Mouse (Mus musculus) left cerebral cortex, postnatal 4 days (tissue): ENCODE results near the gene Kctd7. TPM values are rescaled to one million over a fixed set of nuclear protein-coding genes. Genes with fewer than 3 reads are reported as not detected.
A peak's percentile ranks its signal among the peaks of the same experiment; 100 is the strongest.

Experiments
- DNase-seq: peaks from one replicate; pipeline ENCODE4 v3.0.0-alpha.2; 2022
- intact Hi-C: fragments of 180-260 bp; cut with DNase I; formaldehyde crosslinking; loops from one replicate; pipeline ENCODE4 v1.15.1; 2025
- total RNA-seq, 2 experiments: library from RNA; stranded (reverse); gene quantifications; 2 replicates each; pipeline ENCODE4 v1.2.3; 2021

The Kctd7 gene
- total RNA-seq, result 10 to 100 TPM; 17.3 to 19.7 TPM

DNA sequence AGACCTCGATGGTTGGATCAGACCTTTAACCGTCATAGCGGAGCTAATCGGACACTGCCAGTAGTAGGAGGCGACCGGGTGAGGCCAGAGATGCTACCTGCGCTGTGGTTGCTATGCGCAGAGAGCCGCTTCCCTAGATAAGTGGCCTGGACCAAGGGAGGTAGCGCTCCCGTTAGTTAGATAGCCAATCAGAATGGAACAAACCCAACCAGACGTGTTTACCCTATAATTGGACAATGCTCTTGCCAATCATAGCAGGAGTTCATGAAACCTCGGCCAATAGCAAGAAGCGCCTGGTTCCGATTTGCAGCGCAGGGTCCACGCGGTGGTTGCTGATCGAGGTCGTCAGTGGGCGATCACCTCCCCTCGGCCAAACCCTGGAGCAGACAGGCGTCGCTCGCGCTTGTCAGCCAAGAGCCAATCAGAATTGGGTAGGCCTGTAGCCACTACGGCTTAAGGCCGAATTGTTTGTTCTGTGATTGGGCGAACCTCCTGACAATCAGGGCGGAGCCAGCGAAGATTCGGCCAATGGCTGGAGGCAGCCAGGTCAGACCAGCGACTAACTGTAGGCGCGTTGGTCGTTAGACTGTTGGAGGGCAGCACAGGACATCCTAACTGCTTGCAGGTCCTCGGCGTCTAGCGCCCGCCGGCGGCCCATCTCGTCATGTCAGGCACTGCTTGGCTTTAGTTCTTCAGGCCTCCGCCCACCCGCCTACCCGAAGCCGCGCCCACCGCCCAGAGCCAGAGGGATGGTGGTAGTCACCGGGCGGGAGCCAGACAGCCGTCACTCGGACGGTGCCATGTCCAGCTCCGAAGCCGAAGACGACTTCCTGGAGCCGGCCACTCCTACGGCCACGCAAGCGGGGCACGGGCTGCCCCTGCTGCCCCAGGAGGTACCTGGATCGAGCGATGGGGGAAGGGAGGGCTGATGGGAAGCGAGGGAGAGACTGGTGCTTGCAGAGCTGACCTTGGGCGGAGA, at the start of gene Kctd7:
Kctd7 (plus strand) TSS at position 528 of the 979 bp plus-strand sequence.
- intact Hi-C loops, result loop anchor here (10.0 kb wide), 1 partner anchor 120 kb away; the partner anchor contains the start of genes Asl and Crcp
- DNase-seq, result peak; percentile 96

DNA sequence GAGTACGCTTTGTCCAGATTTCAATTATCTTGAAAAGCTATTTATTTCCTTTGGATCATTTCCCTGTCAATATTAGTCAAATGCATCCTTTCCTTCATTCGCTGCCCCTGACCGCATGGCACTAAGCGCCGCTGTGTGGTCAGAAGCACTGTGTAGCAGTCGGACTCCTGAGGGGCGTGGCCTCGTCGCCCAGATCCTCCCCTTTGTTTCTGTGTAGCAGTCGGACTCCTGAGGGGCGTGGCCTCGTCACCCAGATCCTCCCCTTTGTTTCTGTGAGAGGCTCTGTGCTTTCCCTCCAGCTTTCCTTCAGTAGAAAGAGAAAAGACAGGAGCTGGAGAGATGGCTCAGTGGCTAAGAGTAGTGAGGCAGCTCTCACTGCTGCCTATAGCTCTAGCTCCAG, 47.9 kb upstream of the Kctd7 start:
- no peak for DNase-seq
- intact Hi-C loops, result no loop called here

DNA sequence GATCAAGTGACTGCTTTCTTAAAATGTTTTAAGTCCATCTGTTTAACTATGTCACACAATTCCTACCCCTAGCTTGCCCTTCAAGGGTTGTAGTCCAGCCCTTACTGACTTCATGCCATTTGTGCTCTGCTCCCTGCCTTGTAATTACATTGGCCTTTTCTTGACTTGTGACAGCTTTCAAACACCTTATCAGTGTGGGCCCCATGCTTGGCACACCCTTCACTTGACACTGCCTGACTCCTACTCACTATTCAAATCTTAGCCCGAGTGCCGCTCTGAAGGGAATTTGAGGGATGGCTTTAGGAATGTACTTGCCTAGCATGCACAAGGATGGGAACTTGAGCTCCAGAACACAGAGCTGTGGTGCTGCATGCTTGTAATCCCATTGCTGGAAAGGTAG, 46.8 kb upstream of the Kctd7 start:
- no peak for DNase-seq
- intact Hi-C loops, result no loop called here

DNA sequence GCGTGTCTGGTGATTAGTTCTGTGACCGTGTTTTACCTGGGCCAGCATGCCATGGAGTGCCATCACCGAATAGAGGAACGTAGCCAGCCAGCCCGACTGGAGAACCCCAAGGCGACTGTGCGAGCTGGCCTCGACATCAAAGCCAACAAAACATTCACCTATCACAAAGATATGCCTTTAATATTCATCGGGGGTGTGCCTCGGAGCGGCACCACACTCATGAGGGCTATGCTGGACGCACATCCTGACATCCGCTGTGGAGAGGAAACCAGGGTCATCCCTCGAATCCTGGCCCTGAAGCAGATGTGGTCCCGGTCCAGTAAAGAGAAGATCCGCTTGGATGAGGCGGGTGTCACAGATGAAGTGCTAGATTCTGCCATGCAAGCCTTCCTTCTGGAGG, 42.9 kb upstream of the Kctd7 start:
- intact Hi-C loops, result no loop called here
- no peak for DNase-seq

DNA sequence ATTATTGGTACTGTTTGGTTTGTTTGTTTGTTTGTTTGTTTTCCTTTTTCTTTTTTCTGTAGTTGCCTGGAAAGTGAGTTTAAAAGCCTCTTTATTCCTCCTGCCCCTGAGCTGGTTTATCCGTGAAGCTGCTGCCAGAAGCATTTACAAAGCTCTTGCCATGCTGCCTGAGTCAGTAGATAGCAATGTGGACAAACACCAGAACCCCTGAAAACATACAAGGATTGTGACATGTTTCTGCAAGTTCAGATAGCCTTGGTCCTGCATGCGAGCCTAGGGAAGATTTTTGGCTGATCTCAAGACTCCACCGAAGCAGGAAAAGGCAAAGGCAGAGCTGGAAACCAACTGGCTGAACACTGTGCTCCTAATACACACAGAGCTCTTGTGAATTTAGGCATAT, 35.3 kb upstream of the Kctd7 start:
- intact Hi-C loops, result no loop called here
- DNase-seq, result no peak

DNA sequence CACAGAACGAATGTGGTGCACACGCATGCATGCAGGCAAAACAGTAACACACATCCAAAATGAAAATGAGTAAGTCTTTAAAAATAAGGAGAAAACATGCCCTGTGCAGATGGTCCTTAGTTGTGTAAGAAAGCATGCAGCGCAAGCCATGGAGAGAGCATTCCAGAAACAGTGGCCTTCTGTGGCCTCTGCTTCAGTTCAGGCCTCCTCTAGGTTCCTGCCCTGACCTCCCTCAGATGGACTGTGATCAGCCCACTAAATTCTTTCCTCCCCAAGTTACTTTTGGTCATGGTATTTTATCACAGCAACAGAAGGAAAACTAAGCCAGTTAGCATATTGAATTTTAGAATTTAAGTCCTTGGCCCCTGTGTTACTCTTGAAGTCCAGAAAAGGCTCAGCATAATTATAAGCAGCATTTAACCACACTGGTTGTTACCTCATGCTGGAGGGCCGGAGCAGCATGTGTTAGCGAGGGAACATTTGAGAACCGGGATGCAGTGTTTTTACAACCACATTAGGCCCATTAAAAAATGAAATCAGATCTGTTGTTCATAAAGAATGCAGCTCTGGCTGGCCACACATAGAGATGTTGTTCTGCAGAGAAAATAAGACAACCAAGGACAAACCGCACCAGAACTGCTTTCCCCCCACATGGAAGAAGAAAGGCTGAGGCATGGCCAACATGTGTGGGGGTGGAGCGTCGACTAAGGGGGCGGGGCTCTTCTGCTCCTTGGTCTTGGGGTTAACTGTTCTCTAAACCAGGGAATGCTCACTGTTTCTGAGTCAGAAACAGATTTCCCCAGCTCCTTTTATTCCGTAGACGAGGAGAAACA, 33.8 kb upstream of the Kctd7 start:
- intact Hi-C loops, result no loop called here
- no peak for DNase-seq

DNA sequence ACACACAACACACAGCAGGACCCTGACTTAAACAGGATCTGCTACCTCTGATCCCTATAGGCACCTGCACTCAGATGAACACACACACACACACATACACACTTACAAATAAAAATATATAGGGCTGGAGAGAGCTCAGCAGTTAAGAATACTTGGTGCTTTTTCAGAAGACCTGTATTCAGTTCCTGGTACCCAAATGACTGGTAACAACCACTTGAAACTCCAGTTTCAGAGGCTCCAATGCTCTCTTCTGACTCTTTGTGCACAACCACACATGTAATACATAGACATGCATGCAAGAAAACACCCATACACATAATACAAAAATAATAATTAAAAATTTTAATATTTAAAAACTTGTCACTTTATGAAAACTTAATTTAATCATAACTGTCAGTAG, 32.0 kb upstream of the Kctd7 start:
- no peak for DNase-seq
- intact Hi-C loops, result no loop called here

DNA sequence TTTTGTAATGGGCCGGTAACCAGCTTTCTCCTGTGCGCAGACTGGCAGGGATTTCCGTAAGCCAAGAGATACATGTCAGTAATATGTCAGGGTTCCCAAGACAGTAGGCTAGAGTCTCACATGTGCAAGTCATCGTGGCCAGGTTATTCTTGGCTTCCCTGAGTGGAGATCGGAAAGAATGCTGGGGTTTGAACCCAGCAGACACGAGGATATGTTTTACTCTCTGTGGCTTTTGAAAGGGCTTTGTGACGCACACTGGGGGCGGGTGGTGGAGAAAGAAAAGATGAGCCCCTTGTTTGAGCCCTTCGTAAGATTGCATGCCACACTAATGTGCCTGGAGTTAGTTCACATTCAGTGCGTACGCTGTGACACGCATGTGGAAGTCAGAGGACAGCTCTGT, 28.5 kb upstream of the Kctd7 start:
- intact Hi-C loops, result no loop called here

DNA sequence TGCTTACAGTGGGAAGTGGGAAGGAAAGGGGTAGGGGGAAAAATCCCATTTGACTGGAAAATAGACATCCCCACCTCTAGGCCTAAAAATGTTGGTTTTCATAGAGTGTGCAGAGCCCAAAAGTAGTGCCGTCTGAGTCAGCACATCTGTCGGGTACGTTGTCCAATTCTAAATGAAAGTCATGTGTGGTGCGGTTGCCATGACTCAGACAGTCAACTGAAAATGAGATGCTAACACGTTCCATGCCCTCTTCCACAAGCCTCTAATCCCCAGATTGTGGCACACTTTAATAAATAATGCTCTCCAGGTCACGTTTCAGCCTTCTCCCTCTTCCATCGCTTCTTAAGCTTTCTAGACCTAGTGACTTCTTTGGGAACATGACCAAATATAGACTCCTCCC, 27.8 kb upstream of the Kctd7 start:
- no peak for DNase-seq
- intact Hi-C loops, result no loop called here

More for the DNA sequence above, 28.5 kb upstream of the Kctd7 start:
- no peak for DNase-seq

DNA sequence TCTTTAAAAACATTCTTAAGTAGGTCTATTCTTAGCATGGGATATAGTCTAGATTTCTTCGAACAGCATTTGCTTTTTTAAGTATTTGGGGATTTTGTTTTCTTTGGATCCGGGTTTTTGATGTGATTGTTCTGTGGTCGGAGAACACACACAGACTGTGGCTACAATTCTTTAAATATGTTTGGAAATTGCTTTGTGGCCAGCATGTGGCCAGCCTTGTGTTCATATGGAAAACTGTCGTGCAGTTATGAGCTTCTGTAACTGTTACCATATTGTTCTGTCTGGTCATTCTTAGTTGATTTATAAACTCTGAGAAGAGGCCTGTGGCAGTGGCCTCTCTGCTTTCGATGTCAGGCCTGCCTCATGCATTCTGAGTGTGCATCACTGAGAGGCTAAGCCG, 26.7 kb upstream of the Kctd7 start:
- DNase-seq, result no peak

DNA sequence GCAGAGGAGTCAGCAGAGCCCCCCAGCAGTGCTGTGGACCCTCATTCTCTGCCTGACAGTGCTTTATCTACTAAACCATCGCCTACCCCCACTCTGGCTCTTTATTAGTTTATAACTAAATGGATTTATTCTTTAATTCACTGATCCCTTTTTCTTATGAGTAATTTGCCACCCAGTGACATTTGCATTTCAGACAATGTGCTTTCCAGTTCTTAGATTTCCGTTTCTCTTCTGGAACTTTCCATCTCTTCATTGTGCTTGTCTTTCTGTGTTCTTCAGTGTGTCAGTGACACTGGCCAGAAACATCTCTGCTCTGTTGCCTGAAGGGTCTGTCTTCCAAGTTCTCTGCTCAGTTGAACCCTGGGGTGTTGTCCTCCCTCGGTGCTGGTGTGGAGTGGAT, 25.4 kb upstream of the Kctd7 start:
- intact Hi-C loops, result no loop called here
- DNase-seq, result no peak

More for the DNA sequence above, 26.7 kb upstream of the Kctd7 start:
- intact Hi-C loops, result no loop called here

DNA sequence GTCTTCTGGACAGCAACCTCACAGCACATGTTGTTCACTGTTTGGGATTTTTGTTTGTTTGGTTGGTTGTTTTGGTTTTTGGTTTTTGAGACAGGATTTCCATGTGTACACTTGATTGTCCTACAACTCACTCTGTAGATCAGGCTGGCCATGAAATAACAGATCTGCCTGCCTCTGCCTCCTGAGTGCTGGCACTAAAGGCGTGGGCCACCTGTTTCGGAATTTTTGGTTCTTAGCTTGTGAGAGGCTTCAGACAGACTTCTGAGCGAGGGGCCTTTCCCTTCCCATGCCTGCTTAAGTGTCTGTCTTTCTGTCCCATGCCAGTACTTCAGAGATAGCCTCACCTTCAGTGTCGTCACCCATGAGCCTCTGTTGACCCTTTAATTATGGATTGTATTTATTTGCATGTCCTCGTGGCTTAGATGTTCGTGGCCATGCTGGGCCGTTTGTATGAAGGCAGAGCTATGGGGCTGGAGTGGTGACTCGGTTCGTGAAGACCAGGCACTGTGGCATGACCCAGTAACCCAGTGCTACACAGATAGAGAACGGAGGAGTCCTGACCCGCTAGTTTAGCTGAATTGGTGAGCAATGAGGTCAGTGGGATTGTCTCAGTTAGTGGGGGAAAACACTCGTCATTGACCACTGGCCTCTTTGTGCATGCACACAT, 24.5 kb upstream of the Kctd7 start:
- intact Hi-C loops, result no loop called here
- DNase-seq, result no peak

DNA sequence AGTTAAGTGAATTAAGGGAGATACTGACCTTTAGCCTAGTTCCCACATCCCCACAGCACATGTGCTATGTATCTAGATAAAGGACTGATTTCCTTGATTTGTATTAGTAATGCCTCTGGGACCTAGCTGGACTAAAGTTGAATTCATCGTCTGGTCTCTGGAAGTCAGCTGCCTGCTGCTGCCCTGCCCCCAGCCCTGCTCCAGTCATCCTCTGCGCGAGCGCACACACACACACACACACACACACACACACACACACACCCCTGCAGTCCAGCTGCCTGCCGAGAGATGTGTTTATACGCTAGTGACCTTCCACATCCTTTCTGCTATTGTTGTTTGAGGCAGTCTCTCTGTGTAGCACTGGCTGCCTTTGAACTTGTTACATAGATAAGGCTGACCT, 23.8 kb upstream of the Kctd7 start:
- intact Hi-C loops, result no loop called here

DNA sequence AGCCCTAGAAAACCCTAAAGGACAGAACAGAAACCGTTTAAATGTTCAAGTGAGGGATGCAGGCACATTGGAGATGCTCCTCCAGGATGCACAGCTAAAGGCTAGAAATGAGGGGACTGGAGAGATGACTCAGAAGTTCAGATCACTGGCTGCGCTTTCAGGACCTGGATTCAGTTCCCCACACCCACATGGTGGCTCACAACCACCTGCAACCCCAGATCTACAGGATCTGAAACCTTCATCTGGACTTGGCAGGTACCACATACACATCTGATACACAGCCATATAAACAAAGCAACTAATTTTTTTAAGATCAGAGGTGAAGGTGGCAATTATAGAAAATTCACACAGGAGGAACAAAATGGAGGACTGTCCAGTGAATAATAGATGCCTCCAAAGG, 22.3 kb upstream of the Kctd7 start:
- intact Hi-C loops, result no loop called here
- DNase-seq, result no peak

More for the DNA sequence above, 23.8 kb upstream of the Kctd7 start:
- no peak for DNase-seq

DNA sequence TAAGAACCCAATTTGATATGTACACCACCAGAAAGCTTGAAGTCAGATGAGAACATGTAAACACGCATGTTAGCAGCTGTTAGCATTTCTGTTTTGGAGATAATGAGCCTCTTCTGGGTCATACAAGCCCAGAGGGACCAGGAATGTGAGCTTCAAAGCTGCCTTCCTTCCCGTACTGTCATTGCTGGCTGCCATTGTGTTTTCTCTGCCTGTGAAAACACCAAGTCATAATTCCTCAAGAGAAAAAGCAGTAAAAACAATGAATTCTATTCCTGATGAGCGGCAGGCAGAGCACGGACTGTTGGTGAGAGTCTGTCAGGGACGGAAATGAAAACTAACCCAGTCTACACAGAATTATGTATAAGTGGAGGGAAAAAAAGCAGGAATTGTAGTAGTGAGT, 20.4 kb upstream of the Kctd7 start:
- intact Hi-C loops, result no loop called here
- DNase-seq, result no peak

DNA sequence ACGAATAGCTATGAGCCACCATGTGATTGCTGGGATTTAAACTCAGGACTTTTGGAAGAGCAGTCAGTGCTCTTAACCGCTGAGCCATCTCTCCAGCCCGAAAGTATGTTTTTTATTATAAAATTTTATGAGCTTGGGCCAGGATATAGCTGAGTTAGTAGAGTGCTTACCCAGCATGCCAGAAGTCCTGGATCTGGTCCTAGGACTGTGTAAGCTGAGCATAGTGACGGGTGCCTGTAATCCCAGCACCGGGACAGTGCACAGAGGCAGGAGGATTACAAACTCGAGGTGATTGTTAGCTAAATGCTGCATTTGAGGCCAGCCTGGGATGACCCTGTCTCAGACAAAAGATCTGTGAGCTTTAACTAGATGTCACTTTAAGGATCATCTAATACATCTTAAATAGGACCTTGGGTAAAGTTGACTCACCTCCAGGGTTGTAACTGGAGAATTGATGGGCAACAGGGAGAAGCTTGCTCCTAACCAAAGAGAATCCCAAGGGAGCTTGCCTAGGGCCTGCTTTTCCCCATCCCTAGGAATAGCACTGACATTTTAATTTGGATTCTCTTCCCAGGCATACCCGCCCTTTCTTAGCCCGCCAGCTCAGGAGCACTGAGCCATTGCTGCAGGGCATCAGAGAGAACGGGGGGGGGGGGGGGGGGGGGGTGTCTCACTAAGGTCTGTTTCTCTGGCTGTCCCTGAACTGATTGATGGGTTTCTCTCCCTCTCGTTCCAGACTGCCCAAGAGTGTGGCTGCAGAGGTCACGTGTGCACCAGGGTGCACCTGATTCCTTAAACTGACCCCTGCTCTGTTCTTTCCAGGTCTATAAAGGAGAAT, 15.8 kb upstream of the Kctd7 start:
- intact Hi-C loops, result no loop called here
- DNase-seq, result no peak

DNA sequence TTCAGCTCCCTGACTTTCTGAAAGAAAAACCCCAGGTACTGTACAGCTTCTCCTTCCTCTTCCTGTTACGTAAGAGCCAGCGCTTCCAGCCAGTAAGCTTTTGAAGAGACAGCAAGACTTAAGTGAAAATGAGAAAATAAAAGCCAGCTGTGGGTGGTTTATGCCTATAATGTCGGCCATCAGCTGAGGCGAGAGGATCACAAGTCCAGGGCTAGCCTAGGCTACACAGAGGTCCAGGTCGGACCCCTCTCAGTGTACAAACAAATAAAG, 15.2 kb upstream of the Kctd7 start:
- no peak for DNase-seq
- intact Hi-C loops, result no loop called here

DNA sequence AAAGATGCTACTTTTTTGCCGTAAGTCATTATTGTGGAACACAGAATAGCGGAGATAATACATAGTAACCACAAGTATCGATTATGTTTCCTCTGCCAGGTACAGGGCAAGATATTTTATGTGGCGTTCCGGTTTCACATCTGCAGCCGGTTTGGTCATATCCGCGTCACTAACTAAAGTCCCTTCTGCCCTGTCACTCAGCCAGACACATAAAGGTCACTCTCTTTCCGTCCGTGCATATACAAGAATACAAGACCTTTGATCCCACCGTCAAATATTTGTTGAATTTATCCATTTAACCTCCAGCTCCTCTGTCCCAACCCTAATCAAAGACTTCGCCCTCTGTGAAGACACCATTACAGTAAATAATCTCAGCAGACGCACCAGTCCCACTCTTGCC, 8.1 kb upstream of the Kctd7 start:
- intact Hi-C loops, result no loop called here
- no peak for DNase-seq

DNA sequence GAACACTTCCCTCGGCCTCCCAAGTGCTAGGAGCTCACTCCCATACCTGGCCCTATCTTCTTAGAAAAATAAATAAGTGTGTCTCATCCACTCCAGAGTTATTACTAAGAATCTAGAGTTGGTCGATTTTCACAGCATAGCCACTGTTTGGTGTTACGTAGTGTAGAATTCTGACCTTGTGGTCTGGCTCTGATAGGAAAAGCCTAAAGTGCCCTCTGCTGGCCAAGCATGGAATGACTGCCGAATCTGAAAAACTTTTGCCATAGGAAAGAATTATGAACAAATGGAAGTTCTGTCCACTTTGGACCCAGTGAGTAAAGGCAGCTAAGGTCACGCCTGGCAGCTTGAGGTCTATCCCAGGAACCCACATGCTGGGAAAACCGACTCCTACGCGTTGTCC, 5.3 kb upstream of the Kctd7 start:
- peak; percentile 70 for DNase-seq
- intact Hi-C loops, result no loop called here

DNA sequence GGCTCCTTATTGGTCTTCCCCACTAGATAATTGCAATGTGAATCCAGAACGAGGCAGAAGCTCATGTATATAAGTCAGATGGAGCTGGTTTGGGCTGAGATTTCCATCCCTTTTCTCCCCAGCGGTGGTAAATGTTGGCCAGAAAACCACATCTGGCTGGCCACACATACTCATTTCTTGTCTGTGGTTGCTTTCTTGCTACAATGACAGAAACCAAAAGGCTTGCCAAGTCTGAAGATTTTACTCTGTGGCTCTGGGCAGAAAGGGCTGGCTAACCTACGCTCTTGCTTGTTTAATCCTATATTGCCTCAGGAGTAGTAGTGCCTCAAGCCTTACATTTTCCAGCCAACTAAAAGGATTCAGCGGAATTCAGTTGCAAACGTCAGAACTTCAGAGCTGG, 3.5 kb upstream of the Kctd7 start:
- intact Hi-C loops, result loop anchor here (10.0 kb wide), 1 partner anchor 116 kb away; the partner anchor contains the start of genes Asl and Crcp
- DNase-seq, result no peak
